Mouse (Mus musculus): ENCODE measurements around the gene Lcor.

Gene Lcor

DNA sequence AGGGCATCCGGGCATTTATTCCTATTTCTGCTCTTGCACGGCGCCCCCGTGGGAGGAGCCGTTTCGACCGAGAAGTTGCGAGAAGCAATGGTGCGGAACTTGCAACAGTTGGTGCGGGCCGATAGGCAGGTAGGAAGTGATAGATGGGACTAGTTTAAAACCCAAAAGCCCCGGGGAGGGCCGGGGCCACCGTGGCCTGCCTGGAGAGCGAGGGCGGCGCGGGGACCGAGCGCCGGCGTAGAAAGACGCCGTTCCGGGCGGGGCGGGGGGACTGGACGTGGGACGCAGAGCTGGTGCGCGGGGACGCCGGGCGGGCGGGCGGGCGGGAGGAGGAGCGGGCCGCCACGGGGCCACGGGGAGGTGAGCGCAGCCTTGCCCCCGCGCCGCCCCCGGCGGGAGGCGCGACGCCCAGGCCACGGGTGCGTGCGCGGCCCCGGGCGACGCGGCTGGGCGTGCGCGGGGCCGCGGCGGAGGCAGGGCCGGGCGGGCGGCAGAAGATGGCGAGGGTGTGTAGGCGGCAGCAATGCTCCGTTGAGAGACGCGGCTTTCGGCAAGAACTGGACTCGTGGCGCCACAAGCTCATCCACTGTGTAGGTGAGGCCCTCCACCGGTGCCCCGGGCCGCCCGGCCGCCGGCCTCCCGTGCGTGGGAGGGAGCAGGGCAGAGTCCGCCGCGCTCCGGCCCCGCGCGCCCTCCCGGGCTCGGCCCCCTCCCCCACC, at the start of gene Lcor:
Lcor (plus strand) TSS at position 448 of the 719 bp plus-strand sequence.
- DNase-seq (ENCODE audit: low read depth), result peak; percentile 93

DNA sequence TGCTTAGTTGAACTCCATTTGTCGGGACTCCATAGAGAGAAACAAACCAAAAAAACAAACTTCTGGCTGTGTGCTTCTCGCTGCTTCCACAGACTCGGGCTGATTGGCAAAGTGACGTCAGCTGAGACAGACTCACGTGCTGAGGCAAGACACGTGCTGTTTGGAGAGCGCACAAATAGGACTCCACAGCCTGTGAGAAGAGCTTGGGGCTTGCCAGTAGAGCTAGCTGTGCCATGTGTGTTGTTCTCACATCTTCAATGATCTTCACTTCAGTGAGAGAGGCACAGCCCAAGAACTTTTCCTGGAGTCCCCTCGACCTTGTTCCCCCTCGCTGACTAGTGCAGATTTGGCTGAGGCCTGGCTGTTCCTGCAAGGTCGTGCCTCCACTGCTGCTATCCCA, 47.1 kb upstream of the Lcor start:
- no peak for DNase-seq (ENCODE audit: low read depth)

DNA sequence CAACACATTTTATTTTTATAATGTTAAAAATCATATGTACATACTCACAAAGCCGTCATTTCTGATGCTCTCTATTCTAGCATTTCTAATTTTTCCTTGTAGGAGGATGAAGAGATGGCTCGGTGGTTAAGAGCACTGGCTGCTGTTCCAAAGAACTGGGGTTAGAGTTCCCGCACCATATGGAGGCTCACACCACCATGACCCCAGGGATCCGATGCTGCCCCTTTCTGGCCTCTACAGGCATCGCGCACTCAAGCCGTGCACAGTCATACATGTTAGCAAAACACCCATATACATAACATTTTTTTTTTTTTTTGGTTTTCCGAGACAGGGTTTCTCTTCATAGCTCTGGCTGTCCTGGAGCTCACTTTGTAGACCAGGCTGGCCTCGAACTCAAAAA, 46.0 kb upstream of the Lcor start:
- no peak for DNase-seq (ENCODE audit: low read depth)

DNA sequence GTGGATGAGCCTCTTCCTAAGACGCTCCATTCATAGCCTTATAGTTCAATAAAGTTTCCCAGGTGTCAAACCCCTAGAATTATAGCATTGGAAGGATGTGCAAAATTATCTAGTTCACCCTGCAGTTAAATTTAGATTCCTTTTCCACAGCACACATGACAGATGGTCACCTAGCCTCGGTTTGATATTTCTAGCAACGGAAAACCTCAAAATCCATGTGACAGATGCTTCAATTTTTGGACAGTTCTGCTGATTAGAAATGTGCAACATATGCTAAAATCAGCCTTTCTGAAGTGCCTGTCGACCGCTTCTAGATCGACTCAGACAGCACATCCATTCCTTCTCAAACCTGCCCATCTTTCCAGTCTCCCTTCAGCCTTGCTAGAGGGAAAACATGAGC, 43.5 kb upstream of the Lcor start:
- DNase-seq (ENCODE audit: low read depth), result no peak

DNA sequence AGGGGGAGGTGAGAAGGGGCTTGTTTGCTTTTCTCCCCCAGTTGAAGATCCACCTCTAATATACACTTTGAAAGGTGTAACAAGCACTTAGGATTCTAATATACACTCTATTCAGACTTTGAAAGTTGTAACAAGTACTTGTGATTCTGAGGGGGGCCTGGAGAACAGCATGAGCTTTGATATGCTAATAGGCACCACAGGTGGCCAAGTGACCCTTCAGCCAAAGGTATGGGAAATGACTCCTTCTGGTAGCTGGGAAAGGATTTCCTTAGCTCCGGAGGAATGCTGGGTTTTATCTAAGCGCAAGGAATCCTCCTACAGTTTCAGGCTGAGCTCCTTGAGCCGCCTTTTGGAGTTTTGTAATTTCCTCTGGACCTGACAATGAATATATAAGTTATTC, 41.0 kb upstream of the Lcor start:
- DNase-seq (ENCODE audit: low read depth), result no peak

DNA sequence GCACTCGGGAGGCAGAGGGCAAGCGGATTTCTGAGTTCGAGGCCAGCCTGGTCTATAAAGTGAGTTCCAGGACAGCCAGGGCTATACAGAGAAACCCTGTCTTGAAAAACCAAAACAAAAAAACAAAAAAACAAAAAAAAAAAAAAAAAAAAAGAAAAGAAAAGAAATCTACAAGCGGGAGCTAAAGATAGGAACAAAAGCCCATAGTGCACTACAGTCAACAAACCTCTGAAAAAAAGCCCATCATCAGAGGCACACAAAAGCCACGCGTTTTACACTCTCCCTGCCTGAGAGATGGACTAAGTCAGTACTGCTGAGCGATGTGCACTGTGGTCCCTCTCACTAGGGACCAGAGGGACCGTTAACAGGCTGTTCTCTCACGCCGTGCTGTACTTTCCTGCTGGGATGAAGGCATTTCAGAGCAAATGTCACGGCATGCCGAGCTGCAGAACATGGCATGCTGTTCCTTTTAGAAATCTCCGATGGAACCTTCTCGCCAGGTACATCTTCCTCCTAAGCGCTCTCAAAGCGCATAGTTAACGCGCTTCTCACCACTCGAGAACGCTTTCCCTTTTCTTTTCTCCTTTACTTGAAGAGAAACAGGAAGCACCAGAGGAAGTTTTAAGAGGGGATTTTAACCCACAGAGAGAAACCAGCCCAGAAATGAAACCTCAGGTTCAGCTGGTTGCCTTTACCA, 40.4 kb upstream of the Lcor start:
- DNase-seq (ENCODE audit: low read depth), result no peak

DNA sequence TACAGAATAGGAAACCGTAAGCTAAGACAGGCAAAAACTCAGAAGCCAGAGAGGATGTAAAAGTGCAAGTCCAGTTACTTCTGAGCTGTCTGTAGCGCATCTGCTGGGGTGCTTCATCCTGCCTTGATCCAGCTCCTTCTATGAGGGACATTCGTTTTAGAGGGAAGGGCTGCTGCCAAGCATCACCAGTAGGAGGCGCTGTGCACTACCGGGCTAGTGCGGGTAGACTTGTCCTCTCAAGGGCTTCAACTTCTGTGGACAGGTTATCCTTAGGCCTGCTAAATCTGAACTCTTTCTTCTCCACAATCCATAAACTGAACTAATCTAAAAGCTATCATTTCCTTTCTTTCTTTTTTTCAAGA, 39.8 kb upstream of the Lcor start:
- peak; percentile 88 for DNase-seq (ENCODE audit: low read depth)

DNA sequence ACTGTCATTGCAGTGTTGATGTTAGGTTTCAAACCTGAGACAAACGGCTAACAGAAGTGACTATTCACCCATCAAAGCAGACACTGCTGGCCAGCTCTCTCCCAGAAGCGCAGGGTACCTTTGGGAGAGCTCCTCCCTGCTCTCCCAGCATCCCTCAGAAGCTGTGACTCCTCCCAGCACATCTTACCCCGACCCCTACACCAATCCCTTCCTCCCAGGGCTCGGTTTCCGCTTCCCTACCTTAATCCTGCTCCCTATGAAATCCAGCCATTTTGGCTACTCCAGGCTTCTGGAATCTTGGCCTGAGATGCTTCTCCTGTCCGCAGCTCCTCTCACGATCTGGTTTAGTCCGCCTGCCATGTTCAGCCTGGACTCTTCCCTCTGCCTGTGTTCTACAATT, 37.9 kb upstream of the Lcor start:
- DNase-seq (ENCODE audit: low read depth), result no peak

DNA sequence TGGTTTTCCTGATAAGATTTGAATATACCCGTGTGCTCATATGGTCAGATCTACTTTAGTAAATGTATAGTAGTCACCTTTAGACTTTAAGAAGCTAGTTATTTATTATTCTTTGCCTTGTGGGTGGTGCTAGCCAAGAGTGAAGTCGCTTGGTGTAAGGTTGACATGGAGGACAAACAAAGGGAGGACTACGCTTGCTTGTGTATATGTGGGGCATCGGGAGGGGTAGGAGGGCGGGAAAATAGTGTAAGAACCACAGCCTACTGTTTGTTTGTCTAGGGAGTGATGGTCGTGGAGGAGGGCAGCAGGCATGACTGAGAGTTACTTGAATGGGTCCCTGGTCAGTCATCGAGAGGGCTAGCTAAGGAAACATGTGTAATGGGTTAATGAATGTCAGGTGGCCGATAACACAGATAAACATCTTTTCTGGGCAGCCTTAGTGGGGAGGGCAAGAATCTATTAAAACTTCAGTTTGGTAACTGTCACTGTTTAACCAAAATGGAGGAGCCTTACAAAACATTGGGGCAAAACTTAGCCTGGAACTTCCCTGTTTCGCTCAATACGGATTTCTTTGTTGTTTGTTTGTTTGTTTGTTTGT, 37.3 kb upstream of the Lcor start:
- DNase-seq (ENCODE audit: low read depth), result no peak

DNA sequence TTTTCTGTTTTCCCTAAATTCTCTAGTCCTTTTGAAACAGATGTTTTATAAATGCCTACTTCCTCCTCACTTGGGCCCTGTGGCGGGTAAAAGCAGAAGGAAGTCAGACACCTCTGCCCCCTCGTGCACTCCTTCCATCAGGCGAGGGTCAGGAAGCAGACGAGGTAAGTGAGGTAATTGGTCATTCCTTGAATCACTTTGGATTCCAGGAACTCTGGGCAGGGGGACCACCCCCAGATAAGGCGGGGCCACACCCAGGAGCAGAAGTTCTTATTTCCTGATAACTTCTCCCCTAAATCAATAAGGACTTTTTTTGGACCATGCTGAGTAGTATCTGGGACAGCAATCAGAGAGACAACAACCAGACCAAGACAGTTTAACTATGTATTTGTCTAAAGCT, 36.7 kb upstream of the Lcor start:
- DNase-seq (ENCODE audit: low read depth), result no peak

DNA sequence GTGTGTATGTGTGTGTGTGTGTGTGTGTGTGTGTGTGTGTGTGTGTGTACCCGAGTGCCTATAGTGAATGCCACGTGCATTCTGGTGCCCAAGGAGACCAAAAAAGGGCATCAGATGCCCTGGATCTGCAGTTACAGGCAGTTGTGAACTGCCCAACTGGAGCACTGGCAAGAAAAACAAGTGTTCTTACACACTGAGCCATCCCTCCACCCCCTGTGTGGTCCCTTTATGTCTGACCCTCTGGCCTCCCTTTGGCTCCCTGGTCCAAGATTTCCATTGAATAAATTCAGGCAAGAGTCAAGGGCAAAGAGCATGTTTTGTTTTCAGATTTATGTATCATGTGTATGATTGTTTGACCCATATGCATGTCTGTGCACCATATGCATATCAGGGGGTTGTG, 35.3 kb upstream of the Lcor start:
- no peak for DNase-seq (ENCODE audit: low read depth)

DNA sequence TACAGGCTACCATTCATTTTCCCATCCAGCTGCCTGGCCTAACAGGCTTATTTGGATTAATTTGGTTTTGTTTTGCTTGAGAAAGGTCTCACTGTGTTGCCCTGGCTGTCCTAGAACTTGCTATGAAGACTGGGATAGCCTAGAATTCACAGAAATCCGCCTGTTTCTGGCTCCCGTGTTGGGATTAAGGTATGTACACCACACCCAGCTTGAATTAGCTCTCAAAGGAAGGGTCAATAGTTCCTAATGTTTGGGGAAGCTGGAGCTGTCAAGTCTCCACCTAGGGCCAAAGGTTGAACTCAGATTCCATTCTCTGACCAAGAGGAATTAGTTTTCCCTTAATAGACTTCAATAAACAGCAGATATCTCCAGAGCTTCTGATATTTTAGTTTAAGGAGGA, 34.7 kb upstream of the Lcor start:
- DNase-seq (ENCODE audit: low read depth), result no peak

DNA sequence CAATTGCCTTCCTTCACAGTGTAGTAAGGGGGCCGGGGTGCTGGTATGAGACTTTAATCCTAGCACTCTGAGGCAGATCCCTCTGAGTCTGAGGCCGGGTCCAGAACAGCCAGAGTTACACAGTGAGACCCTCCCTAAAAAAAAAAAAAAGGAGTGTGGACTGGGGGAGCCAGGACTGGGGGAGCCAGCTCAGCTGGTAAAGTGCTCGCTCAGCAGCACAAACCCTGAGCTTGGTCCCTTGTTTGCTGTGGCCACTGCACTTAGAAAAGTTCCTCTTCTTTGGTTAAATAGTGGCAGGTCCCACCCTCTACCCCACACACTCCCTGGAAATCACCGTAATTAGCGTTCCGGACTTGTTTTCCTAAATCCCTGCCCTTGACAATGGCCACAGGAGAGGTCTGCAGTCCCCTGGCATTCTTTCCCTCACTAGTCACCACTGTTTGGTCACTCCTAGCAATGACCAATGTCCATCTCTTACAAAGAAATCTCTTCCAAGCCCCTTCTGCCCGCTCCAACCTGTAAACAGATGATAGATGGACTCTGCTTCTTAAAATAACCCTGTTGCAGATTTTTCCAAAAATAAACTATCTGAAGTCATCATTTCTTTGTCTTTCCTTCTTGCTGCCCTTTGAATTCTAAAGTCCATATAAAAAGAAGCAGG, 32.9 kb upstream of the Lcor start:
- DNase-seq (ENCODE audit: low read depth), result no peak

DNA sequence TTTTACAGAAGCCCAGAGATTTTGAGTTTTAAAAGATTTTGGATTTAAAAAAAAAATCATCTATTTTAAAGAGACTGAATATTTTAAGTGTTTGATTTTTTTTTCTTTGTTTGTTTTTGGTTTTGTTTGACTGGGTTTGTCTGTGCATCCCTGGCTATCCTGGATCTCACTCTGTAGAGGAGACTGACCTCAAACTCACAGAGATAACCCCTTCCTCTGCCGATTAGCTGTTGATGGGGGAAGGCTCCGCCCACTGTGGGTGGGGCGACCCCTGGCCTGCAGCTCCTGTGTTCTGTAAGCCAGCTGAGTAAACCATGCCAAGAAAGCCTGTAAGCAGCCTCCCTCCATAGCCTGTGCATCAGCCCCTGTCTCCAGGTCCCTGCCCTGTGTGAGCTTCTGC, 30.3 kb upstream of the Lcor start:
- peak; percentile 24 for DNase-seq (ENCODE audit: low read depth)

DNA sequence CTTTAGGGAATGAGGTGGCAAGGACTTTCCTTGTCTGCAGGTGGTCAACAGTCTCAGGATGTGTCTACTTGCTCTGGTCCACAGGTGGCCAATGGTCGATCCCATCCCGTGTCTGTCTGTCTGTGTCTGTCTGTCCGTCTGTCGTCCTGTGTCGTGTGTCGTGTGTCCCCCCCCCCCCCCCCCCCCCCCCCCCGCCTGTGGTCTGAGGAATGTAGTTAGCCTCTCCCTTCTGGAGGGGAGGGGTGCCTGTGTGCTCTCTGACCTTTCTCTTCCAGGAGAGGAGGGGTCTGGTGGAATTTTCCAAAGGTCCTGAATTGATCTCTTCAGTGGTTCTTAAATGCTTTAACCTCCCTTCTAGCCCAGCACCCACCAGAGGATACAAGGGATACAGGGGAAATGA, 27.8 kb upstream of the Lcor start:
- DNase-seq (ENCODE audit: low read depth), result no peak

DNA sequence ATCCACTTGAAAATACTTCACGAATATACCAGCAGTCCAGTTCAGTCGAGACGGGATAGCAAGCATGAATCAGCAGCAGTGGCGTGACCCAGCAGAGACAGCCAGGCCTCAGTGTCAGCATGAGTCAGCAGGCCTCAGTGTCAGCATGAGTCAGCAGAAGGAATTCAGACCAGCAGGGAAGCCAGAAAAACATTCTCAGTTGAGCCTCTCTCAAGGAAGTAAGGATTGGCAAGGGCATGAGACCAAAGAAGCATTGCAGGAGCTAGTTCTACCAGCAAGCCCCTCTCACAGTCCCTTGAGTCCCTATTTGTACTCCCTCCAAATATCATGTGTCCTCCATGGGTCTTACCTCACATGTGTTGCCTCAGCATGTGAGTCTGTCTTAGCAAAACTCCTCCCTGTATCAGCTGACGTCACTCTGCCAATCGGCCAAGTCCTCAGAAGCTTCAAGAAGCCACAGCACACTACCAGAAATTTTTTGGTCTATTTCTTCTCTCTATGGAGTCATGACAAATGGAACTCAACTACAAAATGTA, 27.3 kb upstream of the Lcor start:
- DNase-seq (ENCODE audit: low read depth), result peak; percentile 96

DNA sequence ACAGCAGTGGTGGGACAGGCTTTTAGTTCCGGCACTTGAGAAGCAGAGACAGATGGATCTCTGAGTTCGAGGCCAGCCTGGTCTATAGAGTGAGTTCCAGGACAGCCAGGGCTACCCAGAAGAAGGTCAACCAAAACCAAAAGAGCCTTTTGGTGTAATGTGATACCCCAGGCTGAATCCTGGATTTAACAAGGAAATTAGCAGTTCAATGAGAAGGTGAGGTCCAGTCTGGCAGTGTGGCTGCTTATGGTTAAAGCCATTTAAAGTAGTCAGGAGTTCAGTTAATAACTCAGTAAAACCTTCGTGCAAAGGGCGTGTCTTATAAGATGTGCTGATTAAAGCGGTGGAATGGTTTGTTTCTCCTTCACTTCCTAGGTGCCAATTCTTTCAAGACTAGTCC, 25.3 kb upstream of the Lcor start:
- no peak for DNase-seq (ENCODE audit: low read depth)

DNA sequence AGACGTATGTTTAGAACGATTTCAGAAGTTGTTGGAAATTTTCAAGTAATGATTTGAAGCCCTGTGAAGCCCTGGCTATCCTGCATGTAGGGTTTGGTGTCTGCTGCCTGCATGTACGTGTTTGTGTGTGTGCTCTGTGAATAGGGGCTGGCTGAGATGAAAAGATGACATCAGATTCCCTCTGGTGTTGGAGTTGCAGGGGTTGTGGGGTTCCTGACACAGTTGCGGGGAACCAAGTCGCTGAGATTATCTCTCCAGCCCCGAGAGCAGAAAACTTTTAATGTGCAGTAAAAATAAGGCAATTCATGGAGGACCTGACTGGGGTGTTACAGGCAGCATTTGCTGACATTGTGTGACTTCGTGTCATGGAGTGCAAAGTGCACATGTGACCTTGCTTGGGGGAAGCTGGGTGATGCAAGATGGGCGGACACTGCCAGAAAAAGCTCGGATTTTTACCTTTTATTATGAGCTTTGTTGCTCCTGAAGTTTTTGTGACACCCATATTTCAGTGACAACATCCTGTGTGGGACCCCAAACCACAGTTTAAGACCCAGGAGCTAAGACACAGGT, 20.2 kb upstream of the Lcor start:
- no peak for DNase-seq (ENCODE audit: low read depth)

DNA sequence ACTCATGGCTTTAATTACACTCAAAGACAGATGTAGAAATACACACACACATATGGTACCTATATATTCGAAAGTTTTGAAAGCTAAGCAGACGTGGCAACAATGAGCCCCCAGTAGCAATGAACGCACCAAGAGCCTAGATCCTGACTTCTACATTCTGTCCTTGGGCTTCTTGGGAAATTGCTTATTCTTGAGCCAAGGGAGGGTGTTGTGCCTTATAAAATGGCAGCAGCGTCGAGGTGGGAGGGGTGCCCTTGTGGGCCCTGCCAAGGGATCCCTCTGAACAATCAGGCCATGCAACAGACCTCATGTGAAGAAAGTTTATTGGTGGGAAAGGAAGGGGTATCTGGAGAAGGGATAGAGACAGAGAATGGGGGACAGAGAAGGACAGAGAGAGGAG, 18.6 kb upstream of the Lcor start:
- no peak for DNase-seq (ENCODE audit: low read depth)

DNA sequence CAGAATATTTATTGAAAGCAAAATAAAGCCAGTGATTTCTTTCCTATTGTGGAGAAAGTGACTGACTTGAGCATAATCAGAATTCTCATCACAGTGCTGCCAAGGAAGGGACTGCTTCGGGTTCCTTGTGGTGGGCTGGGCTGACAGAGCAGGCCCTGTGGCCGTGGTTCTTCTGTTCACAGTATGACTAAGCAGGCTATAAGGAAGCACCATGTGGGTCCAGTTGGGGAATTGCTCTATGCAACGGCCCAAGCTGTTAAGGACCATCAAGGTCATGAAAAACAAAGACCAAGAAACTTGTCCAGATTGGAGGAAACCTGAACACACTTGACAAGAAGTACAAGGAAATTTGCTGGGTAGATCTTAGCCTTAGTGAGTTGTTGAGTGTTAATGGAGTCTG, 16.0 kb upstream of the Lcor start:
- no peak for DNase-seq (ENCODE audit: low read depth)

DNA sequence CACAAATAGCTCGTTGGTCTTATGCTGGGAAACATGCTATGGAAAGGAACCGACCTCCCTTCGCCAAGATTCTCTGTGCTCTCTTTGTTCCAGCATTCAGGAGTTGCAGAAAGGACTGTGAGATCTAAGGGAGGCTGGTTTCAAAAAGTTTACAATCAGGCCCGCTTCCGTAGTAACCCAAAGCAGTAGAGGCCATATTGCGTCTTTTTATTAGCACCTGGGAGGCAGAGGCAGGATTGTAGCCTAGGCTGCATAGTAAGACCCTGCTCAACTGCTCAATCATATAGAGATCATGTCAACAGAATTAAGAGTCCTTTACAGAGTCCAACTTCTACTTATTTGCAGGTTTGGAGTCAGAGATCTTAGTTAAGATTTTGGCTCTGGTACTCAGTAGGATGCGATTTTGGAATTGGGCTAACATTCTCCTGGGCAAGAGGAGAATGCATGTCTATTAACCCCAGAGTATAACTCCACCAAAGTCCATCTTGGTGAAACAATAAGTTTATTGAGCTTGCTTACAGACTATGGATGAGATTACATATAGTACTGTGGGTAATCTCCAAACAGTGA, 8.8 kb upstream of the Lcor start:
- DNase-seq (ENCODE audit: low read depth), result no peak

DNA sequence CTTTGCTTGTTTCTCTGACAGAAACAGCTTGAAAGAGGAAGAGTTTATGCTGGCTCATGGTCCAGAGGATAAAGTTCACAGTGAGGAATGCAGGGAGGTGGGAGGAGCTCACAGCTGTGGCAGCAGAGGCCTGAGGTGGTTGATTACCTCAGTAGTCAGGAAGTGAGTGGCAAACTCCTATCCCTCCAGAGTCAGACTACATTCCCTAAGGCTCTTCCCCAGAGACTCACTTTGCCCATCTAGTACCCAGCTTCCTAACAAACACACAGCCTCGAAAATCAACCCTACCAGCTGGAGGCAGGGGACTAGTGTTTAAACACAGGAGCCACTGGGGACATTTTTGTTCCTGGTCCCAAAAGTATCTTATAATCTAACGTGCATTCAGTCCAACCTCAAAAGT, 7.5 kb upstream of the Lcor start:
- DNase-seq (ENCODE audit: low read depth), result peak; percentile 64
